Mouse (Mus musculus): ENCODE results near the gene Fos. TPM values are rescaled to one million over a fixed set of nuclear protein-coding genes. Genes with fewer than 3 reads are reported as not detected.
"Not testable (repeated sequence)": the region's sequence is repeated elsewhere in the genome, so short reads cannot be mapped to it uniquely, and the experiment has no call there.

Gene Fos
- total RNA-seq, 2 experiments from 2014 or later: 21.9 to 74.3 TPM

GRCm38 (mm10) chr12:85515865-85516264, 42.2 kb downstream of the Fos start:
- intact Hi-C loops (cut with DNase I): loop anchor here (5.0 kb wide), 1 partner anchor 81 kb away; the partner anchor contains the start of gene Jdp2
- no peak for DNase-seq (ENCODE audit: low spot score in 2 of 2)

- DNase-seq (ENCODE audit: low spot score in 2 of 2): no peak
- intact Hi-C loops (cut with DNase I): loop anchor here (5.0 kb wide), 1 partner anchor 80 kb away; the partner anchor contains the start of gene Jdp2
These were observed 43.6 kb downstream of the Fos start for GRCm38 (mm10) chr12:85517339-85517738.

- intact Hi-C loops (cut with DNase I): loop anchor here (5.0 kb wide), 1 partner anchor 79 kb away; the partner anchor contains the start of gene Jdp2
- no peak for DNase-seq (ENCODE audit: low spot score in 2 of 2)
These were observed 44.3 kb downstream of the Fos start for GRCm38 (mm10) chr12:85518009-85518408.

- intact Hi-C loops (cut with DNase I): loop anchor here (5.0 kb wide), 1 partner anchor 78 kb away; the partner anchor contains the start of gene Jdp2
- DNase-seq (ENCODE audit: low spot score in 2 of 2): no peak
These were observed 45.9 kb downstream of the Fos start for GRCm38 (mm10) chr12:85519553-85519952.

GRCm38 (mm10) chr12:85521101-85521500, 47.4 kb downstream of the Fos start:
- DNase-seq (ENCODE audit: low spot score in 2 of 2): no peak
- intact Hi-C loops (cut with DNase I): no loop called here

- intact Hi-C loops (cut with DNase I): no loop called here
- no peak for DNase-seq (ENCODE audit: low spot score in 2 of 2)
These were observed 48.0 kb downstream of the Fos start for GRCm38 (mm10) chr12:85521673-85522072.

GRCm38 (mm10) chr12:85522631-85523388, 49.1 kb downstream of the Fos start:
- intact Hi-C loops (cut with DNase I): no loop called here
- no peak for DNase-seq (ENCODE audit: low spot score in 2 of 2)

GRCm38 (mm10) chr12:85523421-85524192, 49.9 kb downstream of the Fos start:
- intact Hi-C loops (cut with DNase I): no loop called here
- no peak for DNase-seq (ENCODE audit: low spot score in 2 of 2)

- intact Hi-C loops (cut with DNase I): no loop called here
- DNase-seq (ENCODE audit: low spot score in 2 of 2): no peak
These were observed 50.6 kb downstream of the Fos start for GRCm38 (mm10) chr12:85524193-85524858.

- intact Hi-C loops (cut with DNase I): not testable (repeated sequence)
These were observed 51.3 kb downstream of the Fos start for GRCm38 (mm10) chr12:85524859-85525495.

More at GRCm38 (mm10) chr12:85524859-85525495, 51.3 kb downstream of the Fos start:
- DNase-seq (ENCODE audit: low spot score in 2 of 2): not testable (repeated sequence)

Other genes with a start within 250 kb of the Fos start
- gene Mlh3, start 203.3 kb upstream of the Fos start, total RNA-seq (2021): 10 to 100 TPM; 15.5 to 17.5 TPM
- 10 to 100 TPM; 31.1 to 39.0 TPM for gene Acyp1, start 185.5 kb upstream of the Fos start, total RNA-seq (2021)
- gene Zc2hc1c, start 185.3 kb upstream of the Fos start, total RNA-seq (2021): 1 to 10 TPM; 2.3 to 2.5 TPM
- gene Nek9, start 134.5 kb upstream of the Fos start, total RNA-seq (2021): 10 to 100 TPM; 31.0 to 33.7 TPM
- 100 to 1,000 TPM; 150 to 154 TPM for gene Tmed10, start 99.0 kb upstream of the Fos start, total RNA-seq (2021)
- gene Jdp2, start 125.1 kb downstream of the Fos start, total RNA-seq (2021): 10 to 100 TPM; 73.7 to 82.5 TPM
- 1 to 10 TPM in 1 of 2 experiments, under 1 TPM in 1; 0.44 to 1.2 TPM for gene Batf, start 212.8 kb downstream of the Fos start, total RNA-seq (2021)

Data from left cerebral cortex, postnatal 36 days (tissue).